Mouse (Mus musculus) intestine, embryonic 15.5 days (tissue): ENCODE measurements around the gene Cfap65. TPM values are rescaled to one million over a fixed set of nuclear protein-coding genes. Genes with fewer than 3 reads are reported as not detected.

Source experiments
- ATAC-seq: fragments of 200-750 bp; cut with Nextera tagmentation; 2 replicates; pipeline ENCODE4 v1.8.0; 2017; ENCODE audit warnings: moderate TSS enrichment, moderate library complexity
- H3K27ac ChIP-seq: fragments of 300-500 bp; sonication (generic); 2 replicates; pipeline ENCODE4 v1.5.1; 2015; ENCODE audit warnings: mild to moderate bottlenecking, inconsistent platforms
- H3K27me3 ChIP-seq: fragments of 300-500 bp; sonication (generic); replicated peaks from 2 replicates; pipeline ENCODE4 v1.6.1; 2015; ENCODE audit warnings: inconsistent platforms
- H3K36me3 ChIP-seq: fragments of 300-500 bp; sonication (generic); 2 replicates; pipeline ENCODE4 v1.6.1; 2015; ENCODE audit warnings: inconsistent platforms
- H3K4me1 ChIP-seq: fragments of 300-500 bp; sonication (generic); replicated peaks from 2 replicates; pipeline ENCODE4 v1.6.1; 2015; ENCODE audit warnings: inconsistent platforms
- H3K4me2 ChIP-seq: fragments of 300-500 bp; sonication (generic); replicated peaks from 2 replicates; pipeline ENCODE4 v1.6.1; 2015; ENCODE audit warnings: mild to moderate bottlenecking, inconsistent platforms
- H3K4me3 ChIP-seq: fragments of 300-500 bp; sonication (generic); replicated peaks from 2 replicates; pipeline ENCODE4 v1.5.1; 2015; ENCODE audit warnings: inconsistent platforms
- H3K9ac ChIP-seq: fragments of 300-500 bp; sonication (generic); 2 replicates; pipeline ENCODE4 v1.6.1; 2015; ENCODE audit warnings: inconsistent platforms
- H3K9me3 ChIP-seq: fragments of 300-500 bp; sonication (generic); 2 replicates; pipeline ENCODE4 v1.6.1; 2016; ENCODE audit warnings: inconsistent platforms
- WGBS: fragments of 180-500 bp; shearing (Covaris S2); methylation state at CpG from one replicate; pipeline ENCODE4 v1.1.7; 2015; 5-methylcytosine and 5-hydroxymethylcytosine counted together
- polyA plus RNA-seq: library from polyadenylated mRNA; unstranded; fragments of >200 nt; fragmentation: Nextera tagmentation; extraction: Ambion mirVana; gene quantifications from 2 replicates; pipeline ENCODE4 v1.2.1, GENCODE M21; 2015

Gene Cfap65
- polyA plus RNA-seq, 1 experiment from 2014 or later, result 0.19 TPM

DNA sequence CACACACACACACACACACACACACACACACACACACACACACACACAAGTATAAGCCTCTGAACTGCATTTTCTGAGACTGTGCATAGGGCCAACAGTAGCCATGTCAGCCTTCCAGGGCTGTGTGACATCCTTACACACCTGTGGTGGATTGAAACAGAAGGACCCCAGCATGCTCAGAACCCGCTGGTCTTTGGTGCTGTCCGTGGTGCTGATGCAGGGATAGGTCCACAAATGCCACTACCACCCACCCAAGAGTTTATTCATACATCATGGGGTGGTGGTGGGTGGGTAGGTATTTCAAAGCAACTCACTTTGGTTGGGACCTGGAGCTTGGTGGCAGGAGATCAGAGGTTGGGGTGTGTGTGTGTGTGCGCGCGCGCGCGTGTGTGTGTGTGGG lies 43.9 kb downstream of the Cfap65 start:
- ATAC-seq, result no peak
- peaks cover 4% of the 10 kb centered on the region for H3K4me1 ChIP-seq
- H3K9ac ChIP-seq, result no peak overlapping the region
- H3K9me3 ChIP-seq, result no peaks in the 10 kb centered on the region
- 0% methylated on average over 6 of the region's 8 CpGs for WGBS
- H3K27me3 ChIP-seq, result peaks cover 80% of the 10 kb centered on the region
- H3K4me3 ChIP-seq, result no peak overlapping the region
- no peak overlapping the region for H3K27ac ChIP-seq
- H3K4me2 ChIP-seq, result no peak overlapping the region
- H3K36me3 ChIP-seq, result no peaks in the 10 kb centered on the region

- no peak within 1 kb of the TSS for H3K27ac ChIP-seq
- ATAC-seq, result no peak
- H3K4me1 ChIP-seq, result peaks cover 26% of the 10 kb centered on the region
- peak within 1 kb of the TSS; percentile 24 for H3K4me3 ChIP-seq
- under 1% methylated on average over 41 of the region's 43 CpGs for WGBS
- peak within 1 kb of the TSS; percentile 53 for H3K4me2 ChIP-seq
- H3K27me3 ChIP-seq, result peaks cover 91% of the 10 kb centered on the region
- no peak within 1 kb of the TSS for H3K9ac ChIP-seq
- H3K9me3 ChIP-seq, result no peaks in the 10 kb centered on the region
- no peaks in the 10 kb centered on the region for H3K36me3 ChIP-seq
Measured at GRCm38 (mm10) chr1:74885369-74886042, 49.9 kb downstream of the Cfap65 start, which contains the start of gene Fev. Fev (minus strand) TSS chr1:74885419.

- Histone ChIP-seq H3K36me3 (no peaks in the 10 kb centered on the region), H3K4me2 (peak overlapping the region; percentile 53), H3K4me1 (peaks cover 26% of the 10 kb centered on the region), H3K4me3 (peak overlapping the region; percentile 24), H3K9me3 (no peaks in the 10 kb centered on the region), H3K27me3 (peaks cover 81% of the 10 kb centered on the region), H3K27ac (no peak overlapping the region), H3K9ac (no peak overlapping the region)
- WGBS, result 1% methylated on average over 57 of the region's 57 CpGs
- ATAC-seq, result no peak
Measured at GRCm38 (mm10) chr1:74884196-74885141, 50.9 kb downstream of the Cfap65 start.

GRCm38 (mm10) chr1:74883441-74883840 lies 52.0 kb downstream of the Cfap65 start:
- H3K4me3 ChIP-seq, result no peak overlapping the region
- H3K27ac ChIP-seq, result no peak overlapping the region
- H3K27me3 ChIP-seq, result peaks cover 85% of the 10 kb centered on the region
- no peak overlapping the region for H3K9ac ChIP-seq
- H3K9me3 ChIP-seq, result no peaks in the 10 kb centered on the region
- H3K36me3 ChIP-seq, result no peaks in the 10 kb centered on the region
- peaks cover 26% of the 10 kb centered on the region for H3K4me1 ChIP-seq
- H3K4me2 ChIP-seq, result no peak overlapping the region
- 9% methylated on average over 5 of the region's 5 CpGs for WGBS
- ATAC-seq, result no peak

DNA sequence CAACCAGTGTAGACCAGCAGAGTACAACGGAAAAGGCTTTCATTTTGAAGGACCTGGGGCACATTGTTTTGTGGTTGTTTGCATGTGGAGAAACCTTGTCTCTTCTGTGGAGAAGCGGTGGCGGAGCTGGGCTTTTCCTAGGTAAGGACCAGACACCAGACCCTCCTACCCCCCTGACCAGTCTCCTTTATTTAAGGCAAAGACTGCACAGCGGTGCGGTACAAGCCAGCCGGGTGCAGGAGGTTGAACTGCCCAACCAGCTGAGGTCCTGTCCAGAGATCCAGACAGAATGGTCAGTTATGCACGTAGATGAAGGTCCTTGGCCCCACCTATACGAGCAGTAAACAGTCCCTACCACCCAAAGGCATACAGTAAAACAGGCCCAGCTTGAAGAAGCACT lies 52.6 kb downstream of the Cfap65 start:
- peaks cover 87% of the 10 kb centered on the region for H3K27me3 ChIP-seq
- peaks cover 26% of the 10 kb centered on the region for H3K4me1 ChIP-seq
- no peak overlapping the region for H3K9ac ChIP-seq
- H3K4me3 ChIP-seq, result peak overlapping the region; percentile 31
- no peaks in the 10 kb centered on the region for H3K36me3 ChIP-seq
- WGBS, result 7% methylated on average over 8 of the region's 8 CpGs
- H3K9me3 ChIP-seq, result no peaks in the 10 kb centered on the region
- H3K4me2 ChIP-seq, result peak overlapping the region; percentile 66
- H3K27ac ChIP-seq, result no peak overlapping the region
- ATAC-seq, result no peak

DNA sequence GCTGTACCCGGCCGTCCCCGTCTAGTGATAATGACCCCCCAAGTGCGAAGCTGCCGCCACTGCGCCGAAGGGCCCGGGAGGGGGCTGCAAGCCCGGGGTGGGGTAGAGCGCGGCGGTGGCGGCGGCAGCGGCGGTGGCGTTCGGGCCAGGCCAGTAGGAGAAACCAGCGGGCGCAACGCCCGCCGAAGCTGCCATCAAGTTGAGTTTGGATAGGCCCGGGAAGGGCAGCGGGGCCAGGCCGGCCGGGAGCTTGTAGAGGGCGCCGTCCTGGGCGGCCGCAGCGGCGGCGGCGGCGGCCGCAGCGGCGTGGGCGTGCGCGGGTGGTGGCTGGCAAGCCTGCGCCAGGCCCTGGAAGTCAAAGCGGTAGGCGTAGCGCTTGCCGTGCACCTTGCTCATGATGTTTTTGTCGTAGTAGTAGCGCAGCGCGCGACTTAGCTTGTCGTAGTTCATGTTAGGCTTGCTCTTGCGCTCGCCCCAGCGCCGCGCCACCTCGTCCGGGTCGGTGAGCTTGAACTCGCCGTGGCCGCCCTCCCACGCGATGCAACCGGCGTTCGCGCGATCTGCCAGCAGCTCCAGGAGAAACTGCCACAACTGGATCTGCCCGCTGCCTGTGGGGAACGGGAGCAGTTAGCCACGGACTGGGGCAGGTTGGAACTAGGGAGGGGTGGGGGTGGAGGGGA lies 53.2 kb downstream of the Cfap65 start:
- H3K4me2 ChIP-seq, result peak overlapping the region; percentile 66
- peaks cover 85% of the 10 kb centered on the region for H3K27me3 ChIP-seq
- H3K9me3 ChIP-seq, result no peaks in the 10 kb centered on the region
- H3K27ac ChIP-seq, result no peak overlapping the region
- H3K4me3 ChIP-seq, result peak overlapping the region; percentile 31
- H3K36me3 ChIP-seq, result no peaks in the 10 kb centered on the region
- WGBS, result under 1% methylated on average over 69 of the region's 74 CpGs
- ATAC-seq, result no peak
- peaks cover 26% of the 10 kb centered on the region for H3K4me1 ChIP-seq
- H3K9ac ChIP-seq, result no peak overlapping the region

GRCm38 (mm10) chr1:74880785-74881360 lies 54.5 kb downstream of the Cfap65 start:
- H3K27ac ChIP-seq, result no peak overlapping the region
- H3K27me3 ChIP-seq, result peaks cover 74% of the 10 kb centered on the region
- no peak overlapping the region for H3K4me3 ChIP-seq
- ATAC-seq, result peak; percentile 41; the same call in 1 of the 2 replicates
- 3% methylated on average over 18 of the region's 18 CpGs for WGBS
- H3K9ac ChIP-seq, result no peak overlapping the region
- H3K9me3 ChIP-seq, result no peaks in the 10 kb centered on the region
- peaks cover 26% of the 10 kb centered on the region for H3K4me1 ChIP-seq
- 0 out of 2 replicates have a peak overlapping the region, but pooled peaks have one; percentile 31 for H3K4me2 ChIP-seq
- no peaks in the 10 kb centered on the region for H3K36me3 ChIP-seq

DNA sequence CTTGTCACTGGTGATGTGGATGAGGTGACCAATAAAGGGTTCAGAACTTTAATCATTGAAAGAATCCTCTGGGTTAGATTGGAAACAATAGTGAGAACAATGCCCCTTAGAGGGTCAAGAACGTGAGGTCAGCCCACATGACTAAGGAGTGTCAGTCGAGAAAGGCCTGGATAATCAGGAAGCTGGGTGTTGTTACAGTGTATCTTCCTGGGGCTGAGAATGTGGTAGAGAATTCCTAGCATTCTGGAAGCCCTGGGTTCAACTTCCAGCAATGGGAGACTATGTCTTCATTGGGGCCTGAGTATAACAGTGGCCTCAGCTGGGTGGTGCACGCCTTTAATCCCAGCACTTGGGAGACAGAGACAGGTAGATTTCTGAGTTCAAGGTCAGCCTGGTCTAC lies 58.2 kb downstream of the Cfap65 start:
- Histone ChIP-seq H3K9ac (no peak overlapping the region), H3K27ac (no peak overlapping the region), H3K27me3 (peaks cover 37% of the 10 kb centered on the region), H3K9me3 (no peaks in the 10 kb centered on the region), H3K4me2 (no peak overlapping the region), H3K4me3 (no peak overlapping the region), H3K36me3 (no peaks in the 10 kb centered on the region), H3K4me1 (peaks cover 7% of the 10 kb centered on the region)
- WGBS, result 55% methylated on average over 3 of the region's 3 CpGs
- no peak for ATAC-seq

- H3K4me3 ChIP-seq, result no peak overlapping the region
- ATAC-seq, result no peak
- no peaks in the 10 kb centered on the region for H3K4me1 ChIP-seq
- 75% methylated on average over 2 of the region's 2 CpGs for WGBS
- H3K9ac ChIP-seq, result no peak overlapping the region
- no peaks in the 10 kb centered on the region for H3K9me3 ChIP-seq
- H3K27ac ChIP-seq, result no peak overlapping the region
- H3K36me3 ChIP-seq, result no peaks in the 10 kb centered on the region
- 0 out of 2 replicates have a peak, but pooled peaks cover 2% of the 10 kb centered on the region for H3K27me3 ChIP-seq
- H3K4me2 ChIP-seq, result no peak overlapping the region
Measured at GRCm38 (mm10) chr1:74872218-74872617, 63.2 kb downstream of the Cfap65 start.

DNA sequence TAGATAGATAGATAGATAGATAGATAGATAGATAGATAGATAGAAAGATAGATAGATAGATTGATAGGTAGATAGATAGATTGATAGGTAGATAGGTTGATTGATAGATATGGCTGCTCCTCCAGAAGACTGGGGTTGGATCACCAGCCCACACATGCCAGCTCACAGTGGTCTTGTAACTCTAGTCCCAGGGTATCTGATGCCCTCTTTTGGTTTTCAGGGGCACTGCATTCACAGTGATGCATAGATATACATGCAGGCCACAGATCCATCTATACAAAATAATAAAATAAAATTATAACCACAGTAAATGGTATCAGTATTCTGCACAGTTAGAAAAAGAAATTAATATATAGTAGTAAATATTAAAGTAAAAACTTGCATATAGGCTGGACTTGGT lies 73.6 kb downstream of the Cfap65 start:
- H3K9me3 ChIP-seq, result no peaks in the 10 kb centered on the region
- peaks cover 6% of the 10 kb centered on the region; the same call in 1 of the 2 replicates for H3K4me1 ChIP-seq
- no peak overlapping the region for H3K4me2 ChIP-seq
- peaks cover 33% of the 10 kb centered on the region for H3K27me3 ChIP-seq
- no peak overlapping the region for H3K27ac ChIP-seq
- H3K36me3 ChIP-seq, result no peaks in the 10 kb centered on the region
- no peak overlapping the region for H3K9ac ChIP-seq
- no peak for ATAC-seq
- H3K4me3 ChIP-seq, result no peak overlapping the region

- WGBS, result 41% methylated on average over 6 of the region's 6 CpGs
- Histone ChIP-seq H3K9ac (no peak overlapping the region), H3K4me2 (no peak overlapping the region), H3K36me3 (no peaks in the 10 kb centered on the region), H3K27ac (no peak overlapping the region), H3K9me3 (no peaks in the 10 kb centered on the region), H3K27me3 (peaks cover 56% of the 10 kb centered on the region), H3K4me3 (no peak overlapping the region), H3K4me1 (peaks cover 21% of the 10 kb centered on the region)
- no peak for ATAC-seq
Measured at GRCm38 (mm10) chr1:74859223-74859984, 76.0 kb downstream of the Cfap65 start.
